Mouse (Mus musculus): ENCODE measurements around the gene Rwdd4a. TPM values are rescaled to one million over a fixed set of nuclear protein-coding genes. Genes with fewer than 3 reads are reported as not detected.

Rwdd4a gene
- total and polyA plus RNA-seq, 2 experiments = 9.6 to 12.3 TPM

GRCm38 (mm10) chr8:47558274-47558673, 24.8 kb downstream of the Rwdd4a start:
- Histone ChIP-seq H3K27me3 (ENCODE audit: control insufficient read depth, insufficient read depth, low read length) (no peaks in the 10 kb centered on the region), H3K4me1 (ENCODE audit: control insufficient read depth, insufficient read depth, low read length) (peaks cover 2% of the 10 kb centered on the region; the same call in 1 of the 2 replicates), H3K27ac (replicated peaks; ENCODE audit: insufficient read depth, low read depth, low read length) (no peak overlapping the region), H3K4me3 (ENCODE audit: insufficient read depth, low read depth, low read length) (no peak overlapping the region), H3K79me2 (ENCODE audit: control insufficient read depth, insufficient read depth, low read length) (no peaks in the 10 kb centered on the region), H3K9ac (ENCODE audit: low read depth, low read length) (no peak overlapping the region), H3K36me3 (ENCODE audit: control insufficient read depth, insufficient read depth, low read length) (no peaks in the 10 kb centered on the region)
- TF ChIP-seq POLR2A (IDR thresholded peaks at IDR 0.05; ENCODE audit: extremely low read depth, insufficient read depth, low read length) (no peak), CTCF (IDR thresholded peaks at IDR 0.05; ENCODE audit: low read depth, low read length) (no peak)
- 14% methylated on average over 7 of the region's 7 CpGs for WGBS
- DNase-seq (ENCODE audit: extremely low read depth, low read depth, low spot score) = peak; percentile 53

GRCm38 (mm10) chr8:47560801-47561200, 27.3 kb downstream of the Rwdd4a start:
- 90% methylated on average over 7 of the region's 7 CpGs for WGBS
- Histone ChIP-seq H3K4me1 (ENCODE audit: control insufficient read depth, insufficient read depth, low read length) (peaks cover 2% of the 10 kb centered on the region; the same call in 1 of the 2 replicates), H3K27me3 (ENCODE audit: control insufficient read depth, insufficient read depth, low read length) (no peaks in the 10 kb centered on the region), H3K9ac (ENCODE audit: low read depth, low read length) (no peak overlapping the region), H3K36me3 (ENCODE audit: control insufficient read depth, insufficient read depth, low read length) (no peaks in the 10 kb centered on the region), H3K79me2 (ENCODE audit: control insufficient read depth, insufficient read depth, low read length) (no peaks in the 10 kb centered on the region), H3K4me3 (ENCODE audit: insufficient read depth, low read depth, low read length) (no peak overlapping the region), H3K27ac (replicated peaks; ENCODE audit: insufficient read depth, low read depth, low read length) (no peak overlapping the region)
- no peak for DNase-seq (ENCODE audit: extremely low read depth, low read depth, low spot score)
- TF ChIP-seq CTCF (IDR thresholded peaks at IDR 0.05; ENCODE audit: low read depth, low read length) (no peak), POLR2A (IDR thresholded peaks at IDR 0.05; ENCODE audit: extremely low read depth, insufficient read depth, low read length) (no peak)

GRCm38 (mm10) chr8:47566551-47566950, 33.1 kb downstream of the Rwdd4a start:
- DNase-seq (ENCODE audit: extremely low read depth, low read depth, low spot score) = no peak
- H3K36me3 ChIP-seq (ENCODE audit: control insufficient read depth, insufficient read depth, low read length) = no peaks in the 10 kb centered on the region
- H3K27ac ChIP-seq (replicated peaks; ENCODE audit: insufficient read depth, low read depth, low read length) = no peak overlapping the region
- no peaks in the 10 kb centered on the region for H3K27me3 ChIP-seq (ENCODE audit: control insufficient read depth, insufficient read depth, low read length)
- no peak overlapping the region for H3K4me3 ChIP-seq (ENCODE audit: insufficient read depth, low read depth, low read length)
- H3K4me1 ChIP-seq (ENCODE audit: control insufficient read depth, insufficient read depth, low read length) = no peaks in the 10 kb centered on the region
- no peak overlapping the region for H3K9ac ChIP-seq (ENCODE audit: low read depth, low read length)
- TF ChIP-seq CTCF (IDR thresholded peaks at IDR 0.05; ENCODE audit: low read depth, low read length) = no peak
- no peak for TF ChIP-seq POLR2A (IDR thresholded peaks at IDR 0.05; ENCODE audit: extremely low read depth, insufficient read depth, low read length)
- 93% methylated on average over 6 of the region's 6 CpGs for WGBS
- H3K79me2 ChIP-seq (ENCODE audit: control insufficient read depth, insufficient read depth, low read length) = no peaks in the 10 kb centered on the region

- DNase-seq (ENCODE audit: extremely low read depth, low read depth, low spot score) = peak; percentile 6
- TF ChIP-seq CTCF (IDR thresholded peaks at IDR 0.05; ENCODE audit: low read depth, low read length) (no peak), POLR2A (IDR thresholded peaks at IDR 0.05; ENCODE audit: extremely low read depth, insufficient read depth, low read length) (no peak)
- no peaks in the 10 kb centered on the region for H3K79me2 ChIP-seq (ENCODE audit: control insufficient read depth, insufficient read depth, low read length)
Observed at GRCm38 (mm10) chr8:47568098-47568497, 34.6 kb downstream of the Rwdd4a start.

GRCm38 (mm10) chr8:47570161-47570560, 36.7 kb downstream of the Rwdd4a start:
- no peaks in the 10 kb centered on the region for H3K79me2 ChIP-seq (ENCODE audit: control insufficient read depth, insufficient read depth, low read length)
- no peak overlapping the region for H3K27ac ChIP-seq (replicated peaks; ENCODE audit: insufficient read depth, low read depth, low read length)
- H3K9ac ChIP-seq (ENCODE audit: low read depth, low read length) = no peak overlapping the region
- TF ChIP-seq POLR2A (IDR thresholded peaks at IDR 0.05; ENCODE audit: extremely low read depth, insufficient read depth, low read length) = no peak
- no peak overlapping the region for H3K4me3 ChIP-seq (ENCODE audit: insufficient read depth, low read depth, low read length)
- no peaks in the 10 kb centered on the region for H3K36me3 ChIP-seq (ENCODE audit: control insufficient read depth, insufficient read depth, low read length)
- DNase-seq (ENCODE audit: extremely low read depth, low read depth, low spot score) = no peak
- WGBS = 90% methylated on average over 6 of the region's 6 CpGs
- H3K27me3 ChIP-seq (ENCODE audit: control insufficient read depth, insufficient read depth, low read length) = no peaks in the 10 kb centered on the region
- no peaks in the 10 kb centered on the region for H3K4me1 ChIP-seq (ENCODE audit: control insufficient read depth, insufficient read depth, low read length)

More at GRCm38 (mm10) chr8:47568098-47568497, 34.6 kb downstream of the Rwdd4a start:
- Histone ChIP-seq H3K4me1 (ENCODE audit: control insufficient read depth, insufficient read depth, low read length) (no peaks in the 10 kb centered on the region), H3K36me3 (ENCODE audit: control insufficient read depth, insufficient read depth, low read length) (no peaks in the 10 kb centered on the region), H3K27ac (replicated peaks; ENCODE audit: insufficient read depth, low read depth, low read length) (no peak overlapping the region), H3K27me3 (ENCODE audit: control insufficient read depth, insufficient read depth, low read length) (no peaks in the 10 kb centered on the region), H3K9ac (ENCODE audit: low read depth, low read length) (no peak overlapping the region), H3K4me3 (ENCODE audit: insufficient read depth, low read depth, low read length) (no peak overlapping the region)
- 85% methylated on average over 5 of the region's 5 CpGs for WGBS

GRCm38 (mm10) chr8:47573482-47573881, 40.0 kb downstream of the Rwdd4a start:
- no peak for TF ChIP-seq POLR2A (IDR thresholded peaks at IDR 0.05; ENCODE audit: extremely low read depth, insufficient read depth, low read length)
- TF ChIP-seq CTCF (IDR thresholded peaks at IDR 0.05; ENCODE audit: low read depth, low read length) = no peak
- Histone ChIP-seq H3K4me3 (ENCODE audit: insufficient read depth, low read depth, low read length) (no peak overlapping the region), H3K27ac (replicated peaks; ENCODE audit: insufficient read depth, low read depth, low read length) (no peak overlapping the region), H3K27me3 (ENCODE audit: control insufficient read depth, insufficient read depth, low read length) (no peaks in the 10 kb centered on the region), H3K4me1 (ENCODE audit: control insufficient read depth, insufficient read depth, low read length) (no peaks in the 10 kb centered on the region), H3K9ac (ENCODE audit: low read depth, low read length) (no peak overlapping the region), H3K79me2 (ENCODE audit: control insufficient read depth, insufficient read depth, low read length) (no peaks in the 10 kb centered on the region), H3K36me3 (ENCODE audit: control insufficient read depth, insufficient read depth, low read length) (no peaks in the 10 kb centered on the region)
- WGBS = 94% methylated on average over 7 of the region's 7 CpGs
- no peak for DNase-seq (ENCODE audit: extremely low read depth, low read depth, low spot score)
